Mouse (Mus musculus): ENCODE results near the gene Epb41l2.

GRCm38 (mm10) chr10:25439856-25440255 lies 80.3 kb downstream of the Epb41l2 start:
- TF ChIP-seq CTCF (IDR thresholded peaks at IDR 0.05; ENCODE audit: borderline replicate concordance, insufficient read depth, low read depth, low read length): no peak
- TF ChIP-seq POLR2A (IDR thresholded peaks at IDR 0.05; ENCODE audit: borderline replicate concordance, insufficient read depth, low read length): no peak
